Mouse (Mus musculus): ENCODE results near the gene Tnfrsf21.
A peak's percentile ranks its signal among the peaks of the same experiment; 100 is the strongest.

Gene Tnfrsf21

GRCm38 (mm10) chr17:43076801-43077493, 60.6 kb downstream of the Tnfrsf21 start:
- no peak for DNase-seq (ENCODE audit: low read depth, low spot score)

GRCm38 (mm10) chr17:43077540-43077939, 61.2 kb downstream of the Tnfrsf21 start:
- DNase-seq (ENCODE audit: low read depth, low spot score), result no peak

- DNase-seq (ENCODE audit: low read depth, low spot score), result no peak
These were observed 64.9 kb downstream of the Tnfrsf21 start for GRCm38 (mm10) chr17:43081225-43081624.

- DNase-seq (ENCODE audit: low read depth, low spot score), result peak; percentile 55
These were observed 73.1 kb downstream of the Tnfrsf21 start for GRCm38 (mm10) chr17:43089496-43089895.

- no peak for DNase-seq (ENCODE audit: low read depth, low spot score)
These were observed 74.8 kb downstream of the Tnfrsf21 start for GRCm38 (mm10) chr17:43090948-43091724.

GRCm38 (mm10) chr17:43092280-43092995, 76.1 kb downstream of the Tnfrsf21 start:
- no peak for DNase-seq (ENCODE audit: low read depth, low spot score)

GRCm38 (mm10) chr17:43094285-43094684, 77.9 kb downstream of the Tnfrsf21 start:
- no peak for DNase-seq (ENCODE audit: low read depth, low spot score)

GRCm38 (mm10) chr17:43097101-43097688, 80.8 kb downstream of the Tnfrsf21 start:
- no peak for DNase-seq (ENCODE audit: low read depth, low spot score)

- no peak for DNase-seq (ENCODE audit: low read depth, low spot score)
These were observed 89.8 kb downstream of the Tnfrsf21 start for GRCm38 (mm10) chr17:43106108-43106507.

- no peak for DNase-seq (ENCODE audit: low read depth, low spot score)
These were observed 91.0 kb downstream of the Tnfrsf21 start for GRCm38 (mm10) chr17:43107338-43107737.

- DNase-seq (ENCODE audit: low read depth, low spot score), result no peak
These were observed 93.1 kb downstream of the Tnfrsf21 start for GRCm38 (mm10) chr17:43109501-43109900.

GRCm38 (mm10) chr17:43110168-43110885, 94.0 kb downstream of the Tnfrsf21 start:
- DNase-seq (ENCODE audit: low read depth, low spot score), result no peak

- no peak for DNase-seq (ENCODE audit: low read depth, low spot score)
These were observed 97.1 kb downstream of the Tnfrsf21 start for GRCm38 (mm10) chr17:43113391-43113984.

GRCm38 (mm10) chr17:43114086-43114581, 97.8 kb downstream of the Tnfrsf21 start:
- DNase-seq (ENCODE audit: low read depth, low spot score), result no peak

GRCm38 (mm10) chr17:43114926-43115325, 98.6 kb downstream of the Tnfrsf21 start:
- no peak for DNase-seq (ENCODE audit: low read depth, low spot score)

GRCm38 (mm10) chr17:43116748-43117147, 100.4 kb downstream of the Tnfrsf21 start:
- no peak for DNase-seq (ENCODE audit: low read depth, low spot score)

GRCm38 (mm10) chr17:43119446-43119845, 103.1 kb downstream of the Tnfrsf21 start:
- DNase-seq (ENCODE audit: low read depth, low spot score), result no peak

- DNase-seq (ENCODE audit: low read depth, low spot score), result no peak
These were observed 104.7 kb downstream of the Tnfrsf21 start for GRCm38 (mm10) chr17:43121096-43121495.

- DNase-seq (ENCODE audit: low read depth, low spot score), result no peak
These were observed 112.0 kb downstream of the Tnfrsf21 start for GRCm38 (mm10) chr17:43128305-43128704.

GRCm38 (mm10) chr17:43128908-43129533, 112.7 kb downstream of the Tnfrsf21 start:
- DNase-seq (ENCODE audit: low read depth, low spot score), result no peak
